Mouse (Mus musculus) E14TG2a.4 (cell line): ENCODE data around the gene Pde12.
"Not testable (repeated sequence)": the region's sequence is repeated elsewhere in the genome, so short reads cannot be mapped to it uniquely, and the experiment has no call there.

Experiments used
- H3K27me3 ChIP-seq: 2 replicates; pipeline ENCODE4 v1.6.1; 2014; ENCODE audit warnings: low read length, control low read depth; ENCODE audit not compliant: insufficient read depth
- H3K36me3 ChIP-seq: 2 replicates; pipeline ENCODE4 v1.6.1; 2014; ENCODE audit warnings: low read length, control low read depth; ENCODE audit not compliant: insufficient read depth
- H3K4me1 ChIP-seq: replicated peaks from 2 replicates; pipeline ENCODE4 v1.6.1; 2014; ENCODE audit warnings: low read depth, low read length, control low read depth
- H3K4me3 ChIP-seq: replicated peaks from 2 replicates; pipeline ENCODE4 v1.5.1; 2014; ENCODE audit warnings: mild to moderate bottlenecking, low read length
- H3K9me3 ChIP-seq: 2 replicates; pipeline ENCODE4 v1.6.1; 2014; ENCODE audit warnings: low read length, control low read depth
- CTCF ChIP-seq: conservative IDR thresholded peaks from 2 replicates; pipeline ENCODE4 v1.5.1; 2014; ENCODE audit warnings: low read length
- NANOG ChIP-seq: IDR thresholded peaks from 2 replicates; pipeline ENCODE4 v1.6.1; 2014; ENCODE audit warnings: borderline replicate concordance, low read length, mixed read lengths
- POU5F1 ChIP-seq: IDR thresholded peaks from 2 replicates; pipeline ENCODE4 v1.6.1; 2014; ENCODE audit warnings: low read length, borderline replicate concordance

The Pde12 gene

GRCm38 (mm10) chr14:26669292-26670073 lies at the start of gene Pde12:
TSS of gene Pde12 (minus strand) at chr14:26669883.
- Histone ChIP-seq H3K4me1 (peaks cover 52% of the 10 kb centered on the region), H3K9me3 (no peaks in the 10 kb centered on the region), H3K27me3 (no peaks in the 10 kb centered on the region), H3K36me3 (peaks cover 35% of the 10 kb centered on the region), H3K4me3 (peak within 1 kb of the TSS; percentile 96)
- no peak for TF ChIP-seq POU5F1
- no peak for TF ChIP-seq NANOG
- no peak for TF ChIP-seq CTCF

DNA sequence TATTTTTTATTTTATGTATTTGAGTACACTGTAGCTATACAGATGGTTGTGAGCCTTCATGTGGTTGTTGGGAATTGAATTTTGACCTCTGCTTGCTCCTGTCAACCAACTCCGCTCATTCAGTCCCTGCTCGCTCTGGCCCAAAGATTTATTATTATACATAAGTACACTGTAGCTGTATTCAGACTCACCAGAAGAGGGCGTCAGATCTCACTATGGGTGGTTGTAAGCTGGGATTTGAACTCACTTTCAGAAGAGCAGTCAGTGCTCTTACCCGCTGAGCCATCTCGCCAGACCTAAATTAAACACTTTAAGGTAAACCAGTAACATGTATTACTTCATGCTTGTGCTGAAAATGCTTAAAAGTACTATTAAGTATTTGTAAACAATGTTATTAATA lies 35.6 kb upstream of the Pde12 start:
- TF ChIP-seq CTCF: peak; percentile 36
- not testable (repeated sequence) for H3K9me3 ChIP-seq, H3K4me1 ChIP-seq, H3K27me3 ChIP-seq, H3K36me3 ChIP-seq
- H3K4me3 ChIP-seq: peak overlapping the region; percentile 63

DNA sequence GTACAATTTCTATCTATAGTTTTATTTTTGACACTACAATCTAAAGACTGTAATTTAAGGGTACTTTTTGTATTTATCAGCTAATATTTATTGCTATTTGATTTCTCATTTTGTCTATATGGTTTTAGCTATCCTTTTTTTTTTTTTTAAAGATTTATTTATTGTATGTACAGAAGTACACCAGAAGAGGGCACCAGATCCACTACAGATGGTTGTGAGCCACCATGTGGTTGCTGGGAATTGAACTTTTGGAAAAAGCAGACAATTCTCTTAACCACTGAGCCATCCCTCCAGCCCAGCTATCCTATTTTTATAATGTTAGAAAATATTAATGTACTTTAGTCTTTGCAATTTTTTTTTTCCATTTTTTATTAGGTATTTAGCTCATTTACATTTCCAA lies 28.2 kb upstream of the Pde12 start:
- no peaks in the 10 kb centered on the region for H3K4me1 ChIP-seq
- H3K9me3 ChIP-seq: no peaks in the 10 kb centered on the region
- no peaks in the 10 kb centered on the region for H3K27me3 ChIP-seq
- TF ChIP-seq CTCF (peak; percentile 37), POU5F1 (no peak), NANOG (no peak)
- H3K36me3 ChIP-seq: no peaks in the 10 kb centered on the region
- H3K4me3 ChIP-seq: no peak overlapping the region

- TF ChIP-seq CTCF (no peak), NANOG (no peak), POU5F1 (no peak)
These were observed 23.3 kb upstream of the Pde12 start, which contains the start of gene Dnah12 for GRCm38 (mm10) chr14:26692974-26693373. TSS of gene Dnah12 (plus strand) at chr14:26693274.

DNA sequence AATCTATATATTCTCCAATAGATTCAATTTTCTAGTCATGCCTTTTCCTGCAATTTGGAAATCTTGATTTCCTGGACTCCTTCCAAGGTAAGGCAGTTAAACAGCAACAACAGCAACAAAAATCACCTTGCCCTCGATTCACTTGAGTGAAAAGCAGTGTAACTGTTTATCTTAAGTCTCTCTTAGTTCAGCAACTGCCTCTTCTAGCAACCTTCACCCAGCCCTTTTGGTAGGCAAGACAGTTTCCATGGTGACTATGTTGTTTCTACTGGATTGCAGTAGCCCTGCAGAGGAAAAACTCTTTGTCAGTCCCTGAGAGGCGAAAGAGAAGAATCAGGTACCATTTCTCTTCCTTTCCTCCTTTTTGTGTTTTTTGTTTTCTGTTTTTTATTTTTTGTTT lies 21.7 kb upstream of the Pde12 start:
- no peaks in the 10 kb centered on the region for H3K36me3 ChIP-seq
- TF ChIP-seq CTCF (no peak), NANOG (no peak), POU5F1 (no peak)
- no peak overlapping the region for H3K4me3 ChIP-seq
- H3K4me1 ChIP-seq: no peaks in the 10 kb centered on the region
- no peaks in the 10 kb centered on the region for H3K27me3 ChIP-seq
- peaks cover 2% of the 10 kb centered on the region; the same call in 1 of the 2 replicates for H3K9me3 ChIP-seq

More at GRCm38 (mm10) chr14:26692974-26693373, 23.3 kb upstream of the Pde12 start, which contains the start of gene Dnah12:
- H3K27me3 ChIP-seq: no peaks in the 10 kb centered on the region
- no peaks in the 10 kb centered on the region for H3K4me1 ChIP-seq
- peaks cover 2% of the 10 kb centered on the region; the same call in 1 of the 2 replicates for H3K9me3 ChIP-seq
- no peaks in the 10 kb centered on the region for H3K36me3 ChIP-seq
- no peak within 1 kb of the TSS for H3K4me3 ChIP-seq

- Histone ChIP-seq H3K4me1 (no peaks in the 10 kb centered on the region), H3K36me3 (no peaks in the 10 kb centered on the region), H3K27me3 (no peaks in the 10 kb centered on the region; the same call in 1 of the 2 replicates), H3K4me3 (no peak overlapping the region), H3K9me3 (peaks cover 2% of the 10 kb centered on the region; the same call in 1 of the 2 replicates)
- TF ChIP-seq NANOG: no peak
- TF ChIP-seq CTCF: no peak
- no peak for TF ChIP-seq POU5F1
These were observed 21.0 kb upstream of the Pde12 start for GRCm38 (mm10) chr14:26690727-26691126.

- Histone ChIP-seq H3K4me1 (peaks cover 50% of the 10 kb centered on the region), H3K9me3 (no peaks in the 10 kb centered on the region), H3K36me3 (no peaks in the 10 kb centered on the region), H3K4me3 (peak overlapping the region; percentile 33), H3K27me3 (no peaks in the 10 kb centered on the region)
- TF ChIP-seq CTCF: no peak
- no peak for TF ChIP-seq NANOG
- TF ChIP-seq POU5F1: no peak
These were observed 6.1 kb upstream of the Pde12 start for GRCm38 (mm10) chr14:26675791-26676190.

DNA sequence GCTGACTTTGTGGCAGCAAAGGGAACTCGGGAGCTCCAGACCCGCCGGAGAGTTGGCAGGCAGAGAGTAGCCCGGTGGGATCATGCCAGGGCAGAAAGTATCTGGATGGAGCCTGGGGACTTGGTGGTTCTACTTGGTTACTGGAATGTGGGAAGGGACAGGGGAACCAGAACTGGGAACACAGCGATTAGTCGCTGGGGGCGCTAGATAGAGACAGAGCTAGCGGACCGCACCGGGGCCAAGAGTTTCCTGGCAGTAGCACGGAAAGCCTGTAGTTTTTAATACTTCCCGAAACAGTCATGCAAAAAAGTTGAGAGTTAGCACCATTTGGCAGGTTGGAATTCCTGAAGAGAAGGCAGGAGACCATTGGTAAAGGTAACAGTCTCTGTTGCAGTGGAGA lies 5.7 kb upstream of the Pde12 start:
- Histone ChIP-seq H3K27me3 (no peaks in the 10 kb centered on the region), H3K4me3 (peak overlapping the region; percentile 33; the same call in 1 of the 2 replicates), H3K36me3 (no peaks in the 10 kb centered on the region), H3K4me1 (peaks cover 54% of the 10 kb centered on the region), H3K9me3 (no peaks in the 10 kb centered on the region)
- TF ChIP-seq CTCF: peak; percentile 41
- no peak for TF ChIP-seq POU5F1

GRCm38 (mm10) chr14:26674476-26675169 lies 4.9 kb upstream of the Pde12 start:
- not testable (repeated sequence) for H3K36me3 ChIP-seq, H3K9me3 ChIP-seq, H3K27me3 ChIP-seq, H3K4me3 ChIP-seq
- H3K4me1 ChIP-seq: peaks cover 56% of the 10 kb centered on the region

- not testable (repeated sequence) for H3K27me3 ChIP-seq, H3K36me3 ChIP-seq, H3K4me3 ChIP-seq, H3K9me3 ChIP-seq
- H3K4me1 ChIP-seq: peaks cover 65% of the 10 kb centered on the region
These were observed 2.4 kb upstream of the Pde12 start for GRCm38 (mm10) chr14:26671870-26672615.
